Mouse (Mus musculus): ENCODE data around the gene Mgll.

Mgll gene

DNA sequence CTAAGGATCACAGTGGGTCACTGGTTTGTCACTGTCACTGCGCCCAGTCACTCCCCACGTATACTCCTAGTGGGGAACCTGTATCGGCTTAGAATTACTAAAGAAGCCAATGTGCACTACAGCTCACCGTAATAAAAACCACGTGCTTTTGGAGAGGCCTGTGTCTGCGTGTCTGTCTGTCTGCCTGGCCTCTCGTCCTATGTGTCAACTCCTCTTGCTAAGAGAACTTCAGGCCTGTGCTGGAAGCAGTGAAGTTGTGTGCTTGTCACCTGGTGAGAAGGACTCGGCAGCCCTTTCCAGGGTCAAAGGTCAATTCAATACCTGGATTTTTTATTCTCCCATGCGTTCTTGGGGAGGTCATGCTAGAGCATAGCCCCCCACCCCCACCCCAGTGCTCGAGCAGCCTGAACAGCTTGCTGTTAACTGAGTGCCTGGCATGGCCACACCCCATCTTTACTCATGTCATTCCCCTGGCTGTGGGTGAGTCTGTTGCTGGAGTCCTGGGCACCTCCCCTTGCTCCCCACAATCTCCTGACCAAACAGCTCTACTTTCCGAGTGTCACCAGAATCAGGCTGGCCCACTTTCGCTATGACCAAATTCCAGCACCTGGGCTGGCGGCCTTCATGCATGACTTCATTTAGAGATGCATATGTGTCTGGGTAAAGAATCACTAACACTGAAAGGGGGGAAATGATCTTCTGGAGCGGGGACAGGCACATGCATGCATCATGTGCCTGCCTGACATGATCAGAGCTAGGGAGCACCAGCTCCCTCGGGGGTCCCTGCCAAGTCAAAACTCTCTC is 104.2 kb downstream of the Mgll start:
- no peak for DNase-seq (ENCODE audit: low spot score in 2 of 2)

DNA sequence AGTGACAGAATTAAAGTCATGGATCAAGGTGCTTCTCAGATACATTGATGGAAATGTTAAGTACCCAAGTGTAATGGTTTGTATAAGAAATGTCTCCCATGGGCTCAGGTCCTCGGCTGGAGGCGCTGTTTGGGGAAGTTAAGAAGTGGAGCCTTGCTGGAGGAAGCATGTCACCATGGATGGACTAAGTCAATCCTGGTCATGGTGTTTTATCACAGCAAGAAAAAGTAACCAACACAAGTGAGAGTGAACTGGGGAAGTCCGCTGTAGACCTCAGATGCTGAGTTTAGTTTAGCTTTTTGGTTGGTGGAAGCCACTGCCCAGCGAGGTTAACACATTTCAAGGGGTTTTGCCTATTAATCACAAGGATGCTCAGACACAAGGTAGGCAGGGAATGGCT is 105.4 kb downstream of the Mgll start:
- no peak for DNase-seq (ENCODE audit: low spot score in 2 of 2)

DNA sequence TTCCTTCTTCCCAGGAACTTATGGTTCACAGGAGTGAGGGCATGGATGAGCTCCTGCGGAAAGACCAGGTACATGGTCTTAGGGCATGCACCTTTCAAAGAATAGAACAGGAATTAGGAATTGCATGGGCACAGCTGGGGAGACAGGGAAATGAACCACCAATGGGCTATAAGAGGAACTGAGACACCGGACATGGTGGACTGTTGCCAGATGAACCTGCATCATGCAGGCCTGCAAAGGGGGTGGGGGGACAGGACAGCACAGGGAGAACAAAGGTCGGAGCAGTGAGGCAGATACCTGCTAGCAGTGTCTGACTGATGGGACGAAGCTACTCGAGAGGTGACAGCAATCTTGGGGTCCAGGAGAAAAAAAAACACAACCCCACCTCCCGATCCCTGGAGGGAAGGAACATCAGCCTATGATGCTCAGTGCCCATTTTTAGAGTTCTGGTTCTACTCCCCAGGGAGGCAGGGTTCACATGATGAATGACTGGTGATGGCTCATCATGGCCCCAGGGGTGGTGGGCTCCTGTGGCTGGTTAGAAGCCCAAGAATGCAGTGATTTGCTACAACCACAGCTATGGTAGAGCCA is 106.0 kb downstream of the Mgll start:
- DNase-seq (ENCODE audit: low spot score in 2 of 2) = no peak

DNA sequence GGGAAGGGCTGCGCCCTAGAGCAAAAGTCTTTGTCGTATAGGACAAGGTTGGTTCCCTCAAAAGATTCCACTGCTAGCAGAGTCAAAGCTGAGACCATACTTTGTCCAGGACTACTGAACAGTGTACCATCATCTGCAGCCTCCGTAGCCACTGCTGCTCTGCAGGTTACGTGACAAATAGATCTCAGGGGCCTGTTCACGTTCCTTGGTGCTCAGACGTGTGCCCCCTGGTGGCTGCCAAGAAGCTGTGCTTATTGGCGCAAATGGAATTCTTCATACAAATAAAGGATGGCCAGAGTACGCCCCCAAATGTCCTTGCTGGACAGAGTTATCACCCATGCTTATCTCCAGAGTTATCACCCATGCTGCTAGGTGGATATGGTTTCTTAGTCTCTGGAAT is 107.2 kb downstream of the Mgll start:
- peak; percentile 52 to 57 for DNase-seq (ENCODE audit: low spot score in 2 of 2)

DNA sequence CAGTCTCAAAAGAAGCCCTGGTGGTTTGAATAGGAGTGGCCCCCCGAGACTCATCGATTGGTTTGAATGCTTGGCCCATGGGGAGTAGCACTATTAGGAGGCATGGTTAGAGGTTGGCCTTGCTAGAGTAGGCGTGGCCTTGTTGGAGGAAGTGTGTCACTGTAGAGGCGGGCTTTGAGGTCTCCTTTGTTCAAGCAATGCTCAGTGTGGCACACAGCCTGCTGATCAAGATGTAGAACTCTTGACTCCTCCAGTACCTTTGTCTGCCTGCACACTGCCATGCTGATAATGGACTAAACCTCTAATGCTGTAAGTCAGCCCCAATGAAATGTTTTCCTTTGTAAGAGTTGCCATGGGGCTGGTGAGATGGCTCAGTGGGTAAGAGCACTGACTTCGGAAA is 108.5 kb downstream of the Mgll start:
- DNase-seq (ENCODE audit: low spot score in 2 of 2) = no peak

DNA sequence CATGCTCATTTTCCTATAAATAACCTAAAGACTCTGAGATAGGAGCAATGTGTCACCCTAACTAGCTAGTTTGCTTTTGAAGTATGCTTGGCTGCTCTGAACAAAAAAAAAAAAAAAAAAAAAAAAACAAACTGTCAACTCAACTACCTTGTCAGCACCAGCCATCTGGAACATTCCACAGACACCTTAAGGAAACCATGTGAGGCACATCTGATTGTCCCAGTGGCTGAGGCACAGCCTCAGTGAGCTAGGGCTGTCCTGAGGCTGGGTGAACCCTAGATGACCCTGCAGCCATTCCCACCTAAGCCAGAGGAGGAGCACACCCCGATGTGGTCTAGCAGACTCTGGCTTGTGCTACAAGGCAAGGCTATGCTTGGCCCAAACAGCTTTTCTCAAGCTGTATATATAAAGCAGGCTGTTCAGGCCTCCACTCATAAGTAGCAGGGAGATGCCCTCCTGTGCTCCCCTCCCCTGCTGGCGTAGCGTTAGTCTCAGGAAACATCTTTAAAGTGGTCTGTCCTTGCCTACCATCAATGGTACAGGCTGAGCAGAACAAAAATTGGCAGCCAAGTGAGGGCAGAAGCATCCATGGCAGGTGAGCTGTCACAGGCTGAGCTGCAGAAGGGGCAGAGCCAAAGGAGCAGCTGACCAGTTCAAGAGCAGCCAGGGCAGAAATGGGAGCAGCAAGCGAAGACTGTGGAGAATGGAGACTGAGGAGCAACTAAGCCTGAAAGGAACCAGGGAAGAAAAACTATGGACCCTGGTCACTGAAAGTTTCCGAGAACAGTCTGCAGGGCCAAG is 109.3 kb downstream of the Mgll start:
- no peak for DNase-seq (ENCODE audit: low spot score in 2 of 2)

DNA sequence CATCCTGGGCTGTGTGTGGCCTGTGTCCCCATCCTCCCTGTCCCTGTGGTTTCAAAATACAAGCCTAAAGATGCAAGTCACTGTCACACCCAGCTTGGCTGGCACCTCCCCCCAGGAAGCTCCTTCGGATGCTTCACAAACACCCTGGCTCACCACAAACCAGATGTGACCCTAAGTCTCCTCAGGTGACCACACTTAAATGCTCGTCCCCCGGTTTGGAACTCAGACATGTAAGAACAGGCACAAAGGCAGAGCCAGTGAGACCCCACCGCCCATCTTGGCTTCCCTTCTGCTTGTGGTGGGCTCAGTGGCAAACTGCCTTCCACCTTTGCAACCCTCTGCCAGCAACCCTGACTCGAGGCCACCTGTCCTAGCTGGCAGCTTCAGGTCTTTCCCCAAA is 110.8 kb downstream of the Mgll start:
- DNase-seq (ENCODE audit: low spot score in 2 of 2) = peak; percentile 23 to 70

DNA sequence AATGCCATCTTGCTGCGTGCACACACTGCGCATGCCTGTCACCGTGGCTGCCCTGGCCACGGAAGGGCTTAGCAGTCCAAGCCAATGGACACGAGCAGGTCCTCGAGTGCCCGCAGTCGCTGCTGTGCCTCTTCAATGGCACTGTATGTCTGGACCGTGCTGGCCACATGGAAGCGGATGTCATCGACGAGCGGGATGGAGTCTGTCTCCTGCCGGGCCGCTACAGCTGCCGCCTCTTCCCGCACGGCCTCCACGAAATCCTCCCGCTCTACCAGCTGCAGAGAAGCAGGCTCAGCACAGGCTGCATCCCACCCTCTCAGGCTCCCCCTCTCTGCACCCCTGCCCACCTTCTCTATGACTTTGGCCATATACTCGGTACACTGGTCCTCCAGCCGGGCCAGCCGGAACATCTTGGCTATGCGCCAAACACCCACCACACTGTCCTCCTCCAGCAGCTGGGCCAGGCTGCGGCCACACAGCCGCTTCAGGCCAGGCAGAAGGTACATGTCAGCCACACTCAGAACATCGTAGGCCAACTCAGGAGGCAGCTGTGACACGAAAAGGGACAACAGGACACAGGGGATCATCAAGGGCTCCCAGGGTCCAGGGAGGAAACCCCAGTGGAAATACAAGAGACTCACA is 112.1 kb downstream of the Mgll start:
- DNase-seq (ENCODE audit: low spot score in 2 of 2) = no peak

DNA sequence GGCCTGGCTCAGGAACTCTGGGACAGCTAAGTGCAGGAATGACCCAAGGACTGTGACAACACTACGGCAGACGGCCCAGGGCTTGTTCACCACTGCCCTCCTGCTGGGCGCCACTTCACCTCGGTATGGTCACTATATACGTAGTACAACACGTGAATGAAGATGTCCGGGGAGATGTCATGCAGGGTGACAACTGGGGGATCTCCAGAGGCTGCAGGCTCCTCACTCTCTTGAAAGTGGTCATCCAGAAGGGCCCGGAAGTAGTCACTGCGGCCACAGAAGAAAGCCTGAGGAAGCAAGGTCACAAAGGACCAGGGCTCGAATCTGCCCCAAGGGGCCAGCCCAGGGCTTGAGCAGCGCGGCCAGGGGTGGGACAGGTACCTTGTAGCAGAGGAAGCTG is 113.8 kb downstream of the Mgll start:
- DNase-seq (ENCODE audit: low spot score in 2 of 2) = no peak

DNA sequence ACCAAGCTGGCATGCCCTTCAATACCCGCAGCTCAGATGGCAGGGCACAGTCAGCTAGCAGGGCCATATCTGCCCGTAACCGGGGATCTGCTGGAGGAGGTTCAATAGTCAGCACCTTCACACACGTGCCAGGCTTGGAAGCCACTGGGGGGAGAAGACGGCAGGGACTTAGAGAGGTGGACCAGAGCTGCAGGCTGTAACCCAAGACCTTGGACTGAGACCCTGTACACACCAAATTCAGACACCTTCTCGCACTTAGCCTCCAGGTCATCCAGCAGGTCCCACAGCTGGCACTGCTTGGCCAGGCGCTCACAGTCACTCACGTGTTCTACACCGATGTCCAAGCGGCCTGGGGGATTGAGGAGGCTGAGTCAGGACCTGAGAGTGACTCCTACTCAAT is 114.4 kb downstream of the Mgll start:
- no peak for DNase-seq (ENCODE audit: low spot score in 2 of 2)

DNA sequence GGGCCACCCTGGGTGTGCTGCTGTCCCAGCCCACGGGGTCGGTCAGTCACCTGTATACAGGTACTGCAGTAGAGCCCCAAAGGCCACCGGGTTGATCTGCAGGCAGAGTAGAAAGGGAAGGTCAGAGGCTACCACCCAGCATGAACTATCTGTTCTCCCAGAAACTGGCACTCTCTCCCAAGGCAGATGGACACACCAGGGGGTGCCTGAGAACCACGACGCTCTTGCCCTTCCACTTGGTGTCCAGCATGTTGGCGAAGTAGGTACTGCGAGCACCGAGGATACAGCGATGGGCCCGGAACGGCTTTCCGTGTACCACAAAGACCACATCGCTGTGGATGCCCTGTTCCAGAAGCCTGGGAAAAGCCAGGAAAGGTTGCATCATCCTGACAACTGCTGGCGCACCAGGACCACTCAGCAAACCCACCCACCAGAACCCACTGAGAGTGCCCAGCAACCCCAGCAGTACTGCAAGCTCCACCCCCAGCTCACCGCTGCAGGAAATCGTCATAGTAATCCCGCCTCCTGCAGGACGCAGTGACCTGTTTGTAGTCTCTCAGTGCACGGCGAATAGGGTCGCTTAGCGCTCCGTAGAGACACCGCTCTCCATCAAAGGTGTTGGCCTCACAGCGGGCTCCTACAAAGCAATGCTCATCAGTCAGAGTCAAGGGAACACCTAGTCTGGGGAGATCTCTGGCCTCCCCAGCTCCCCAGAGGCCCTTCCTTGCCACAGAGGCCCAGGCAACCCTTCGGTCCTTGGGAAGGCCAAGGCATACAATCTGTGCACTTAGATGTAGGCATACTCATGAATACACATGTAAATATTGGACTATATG is 115.1 kb downstream of the Mgll start:
- no peak for DNase-seq (ENCODE audit: low spot score in 2 of 2)

DNA sequence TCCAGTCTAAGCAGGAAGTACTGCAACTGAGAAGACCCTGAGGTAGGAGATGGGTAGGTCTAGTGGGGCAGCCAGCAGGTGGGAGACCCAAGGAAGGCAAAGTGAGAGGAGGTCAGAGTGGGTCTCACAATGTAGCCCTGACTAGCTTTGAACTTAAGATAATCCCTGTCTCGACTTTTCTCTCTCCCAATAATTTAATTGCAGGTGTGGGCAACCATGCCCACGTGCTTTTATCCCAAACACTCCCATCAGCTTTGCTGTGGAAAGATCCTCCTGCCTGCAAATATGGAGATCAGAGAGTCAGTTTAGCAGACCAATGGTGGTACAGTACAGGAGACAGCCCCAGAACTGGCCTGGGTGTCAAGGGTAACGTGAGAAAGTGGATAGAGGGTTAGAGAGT is 116.0 kb downstream of the Mgll start:
- DNase-seq (ENCODE audit: low spot score in 2 of 2) = no peak

DNA sequence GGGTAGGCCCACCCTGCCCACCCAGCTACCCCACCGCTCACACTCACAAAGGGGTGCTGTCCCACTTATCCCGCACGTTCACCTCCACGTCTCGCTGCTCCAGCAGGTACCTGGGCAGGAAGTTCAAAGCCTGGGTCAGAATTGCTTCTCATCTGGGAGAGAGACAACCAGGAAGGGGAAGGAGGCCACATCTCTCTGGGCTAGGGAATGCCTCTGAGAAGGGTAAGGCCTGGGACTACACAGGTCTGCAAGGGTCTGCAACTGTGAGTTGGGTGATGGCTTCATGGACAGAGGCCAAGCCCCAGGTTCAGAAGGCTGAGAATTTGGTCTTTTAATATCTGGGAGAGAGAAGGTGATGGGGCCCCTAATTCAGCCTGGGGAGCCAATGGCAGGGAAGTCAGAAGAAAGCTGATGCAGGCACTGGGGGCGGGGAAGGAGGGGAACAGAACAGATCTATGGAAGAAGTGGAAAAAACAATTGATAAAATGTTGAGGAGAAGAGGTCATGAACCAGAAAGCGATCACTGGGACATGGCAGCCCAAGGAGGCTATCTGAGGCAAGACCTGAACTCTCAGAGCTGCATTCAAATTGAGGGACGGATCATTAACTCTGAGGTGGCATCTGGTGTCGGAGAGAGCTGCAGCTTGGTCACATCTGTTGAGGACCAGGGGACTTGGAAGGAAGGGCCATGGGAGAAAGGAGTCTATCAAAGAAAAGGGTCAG is 116.7 kb downstream of the Mgll start:
- no peak for DNase-seq (ENCODE audit: low spot score in 2 of 2)

DNA sequence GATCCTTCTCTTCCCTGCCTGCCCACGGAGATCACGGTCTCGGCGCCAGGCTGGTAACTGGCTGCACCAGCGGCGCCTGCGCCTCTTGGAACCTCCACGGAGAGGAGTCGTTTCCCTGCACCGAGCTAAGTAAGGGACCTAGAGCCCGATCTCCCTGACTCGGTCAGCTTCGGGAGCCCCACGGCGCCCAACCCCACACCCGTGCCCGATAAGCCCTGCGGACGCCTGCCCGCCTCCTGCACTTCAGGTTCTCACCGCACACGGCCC is 117.2 kb downstream of the Mgll start:
- DNase-seq (ENCODE audit: low spot score in 2 of 2) = no peak

DNA sequence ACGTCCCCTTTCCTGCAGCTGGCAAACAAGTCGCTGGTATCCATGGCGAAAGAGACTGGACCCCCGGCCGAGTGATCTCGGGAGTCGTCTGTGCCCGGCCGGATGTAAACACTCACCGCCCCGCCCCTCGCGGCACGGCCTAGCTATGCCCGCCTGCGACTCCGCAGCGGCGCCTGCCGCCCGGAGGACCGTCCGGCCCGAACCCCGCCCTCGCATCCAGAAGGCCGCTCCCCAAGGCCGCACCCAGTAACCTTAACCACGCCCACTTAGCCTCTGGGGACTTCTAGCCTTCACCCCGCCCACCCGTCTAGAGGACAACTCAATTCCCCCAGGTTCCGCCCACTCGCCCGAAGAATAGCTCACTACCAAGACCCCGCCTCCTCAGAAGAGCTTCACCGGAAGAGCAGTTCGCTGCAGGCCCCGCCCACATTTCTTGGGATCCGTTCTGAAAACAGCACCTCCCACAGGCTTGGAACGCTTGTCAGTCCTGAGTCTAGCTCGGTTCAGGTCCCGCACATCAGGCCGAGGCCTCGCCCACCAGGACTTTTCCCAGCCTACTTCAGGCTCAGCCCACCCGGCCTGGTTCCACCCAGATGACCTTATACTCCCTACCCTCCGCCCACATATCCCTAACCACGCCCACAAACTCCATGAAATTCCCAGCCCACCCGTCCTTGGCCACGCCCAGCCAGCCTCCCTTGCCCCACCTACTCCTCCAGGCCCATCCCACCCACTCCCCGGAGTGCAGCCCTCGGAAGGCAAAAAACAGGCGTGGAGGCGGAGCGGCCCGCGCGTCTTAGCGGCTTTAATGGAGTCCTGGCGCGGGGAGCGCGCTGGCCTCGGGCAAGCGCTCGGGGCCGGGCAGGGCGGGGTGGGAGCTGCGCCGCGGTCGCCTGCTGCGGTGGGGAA is 117.8 kb downstream of the Mgll start, which contains the start of gene Abtb1:
Gene Abtb1, minus strand, starts transcription at position 204 of the 909 bp plus-strand sequence.
- peak; percentile 100 for DNase-seq (ENCODE audit: low spot score in 2 of 2)

DNA sequence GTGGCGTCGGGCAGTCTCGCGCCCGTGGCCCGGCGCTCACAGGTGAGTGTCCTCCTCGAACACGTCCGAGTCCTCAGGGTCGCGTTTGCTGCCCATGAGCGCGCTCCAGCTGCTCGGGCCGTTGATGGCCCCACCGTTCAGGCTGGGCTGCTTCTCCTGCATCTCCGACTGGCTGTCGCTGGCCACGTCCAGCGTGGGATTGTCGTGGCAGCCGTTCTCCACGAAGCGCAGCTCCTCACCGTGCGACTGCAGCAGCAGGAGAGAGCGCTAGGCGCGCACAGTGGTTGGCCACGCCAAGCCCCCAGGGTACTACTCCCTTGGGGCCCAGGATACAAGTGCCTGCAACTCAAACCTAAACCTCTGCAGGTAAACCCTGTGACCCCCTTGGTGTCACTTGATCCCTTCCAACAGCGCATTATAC is 118.5 kb downstream of the Mgll start:
- DNase-seq (ENCODE audit: low spot score in 2 of 2) = peak in 1 of 2 experiments; percentile 15

DNA sequence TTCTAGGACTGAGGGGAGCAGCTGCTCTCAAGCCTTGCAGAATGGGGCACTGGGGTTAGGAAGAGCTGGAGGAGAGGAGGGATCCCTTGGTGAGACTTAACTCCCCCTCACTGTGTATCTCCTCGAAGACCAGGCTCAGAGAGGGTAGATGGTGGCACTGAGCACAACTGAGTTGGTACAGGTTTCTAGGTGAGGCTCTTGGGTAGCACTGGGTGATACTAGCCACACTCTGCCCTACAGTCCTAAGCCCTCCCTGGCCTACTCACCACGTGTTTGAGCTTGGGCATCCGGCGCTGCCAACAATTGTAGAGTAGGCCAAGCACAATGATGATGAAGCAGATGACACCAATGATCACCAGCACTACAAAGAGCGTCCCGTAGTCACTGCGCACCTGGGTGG is 119.0 kb downstream of the Mgll start:
- DNase-seq (ENCODE audit: low spot score in 2 of 2) = no peak

DNA sequence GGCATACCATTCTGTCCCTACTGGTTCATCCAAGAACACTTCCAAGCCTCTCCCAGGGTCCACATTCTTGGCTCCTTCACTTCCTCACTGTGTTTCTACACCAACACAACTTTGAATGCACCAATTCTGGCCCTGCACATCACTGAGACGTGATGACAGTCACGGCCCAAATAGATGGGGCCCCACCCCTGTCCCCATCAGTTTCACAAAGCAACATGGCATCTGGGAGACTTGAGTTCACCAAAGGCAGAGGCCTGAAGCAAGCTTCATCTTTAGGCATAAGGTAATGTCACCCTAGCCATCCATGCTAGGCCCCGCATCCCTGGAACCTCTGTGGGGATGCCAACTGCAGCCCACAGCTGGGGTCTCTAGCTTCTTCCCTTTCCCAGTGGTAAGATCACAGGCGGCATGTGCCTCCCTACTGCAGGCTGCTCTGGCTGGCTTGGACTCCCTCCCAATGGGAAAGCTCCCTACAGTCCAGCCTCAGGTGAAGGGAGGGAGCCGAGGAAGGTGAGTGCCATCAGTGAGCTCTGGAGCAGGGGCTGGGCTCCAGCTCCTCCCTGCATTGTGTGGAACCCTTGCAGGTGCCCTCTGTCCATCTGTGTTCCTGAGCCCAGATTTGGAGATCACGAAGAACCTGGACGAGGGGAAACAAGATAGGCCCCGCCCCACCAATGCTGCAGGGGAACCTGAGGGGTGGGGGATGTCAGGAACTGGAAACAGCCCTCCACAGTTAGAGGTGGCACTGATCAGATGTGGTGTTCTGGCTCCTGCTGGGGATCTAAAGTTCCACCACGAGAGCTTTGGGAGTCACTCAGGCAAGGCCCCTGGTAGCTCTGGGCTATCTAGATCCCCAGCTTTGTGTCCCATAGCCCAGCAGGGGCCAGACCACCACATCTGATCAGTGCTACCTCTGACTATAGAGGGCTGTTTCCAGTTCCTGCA is 119.8 kb downstream of the Mgll start:
- no peak for DNase-seq (ENCODE audit: low spot score in 2 of 2)

Data from spleen, postnatal 36 days (tissue).